Mouse (Mus musculus): ENCODE results near the gene Dock3. TPM values are rescaled to one million over a fixed set of nuclear protein-coding genes. Genes with fewer than 3 reads are reported as not detected.

Dock3 gene
- polyA plus RNA-seq, 1 experiment: not detected

DNA sequence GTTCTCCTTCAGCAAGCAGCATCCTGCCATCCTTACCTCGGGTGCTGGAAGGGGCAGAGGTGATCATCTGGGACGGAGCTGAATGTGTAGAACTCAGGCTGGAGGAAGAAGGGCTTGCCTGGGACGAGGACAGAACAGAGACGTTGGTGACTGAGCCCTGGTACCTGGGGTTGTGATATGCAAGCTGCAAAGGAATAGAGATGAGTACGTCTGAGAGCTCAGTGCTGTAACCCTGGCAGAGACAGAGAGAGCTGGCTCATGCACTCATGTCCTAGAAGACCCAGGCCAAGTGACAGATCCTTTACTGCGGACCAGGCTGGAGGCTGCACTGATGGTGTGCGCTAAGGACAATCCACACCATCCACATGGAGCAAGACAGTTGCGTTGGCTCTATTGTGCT, 325.1 kb downstream of the Dock3 start:
- 88% methylated on average over 8 of the region's 8 CpGs for WGBS
- TF ChIP-seq CTCF (IDR thresholded peaks at IDR 0.05; ENCODE audit: insufficient read depth, low read depth, low read length) (no peak), POLR2A (IDR thresholded peaks at IDR 0.05; ENCODE audit: insufficient read depth, low read depth, low read length) (no peak)
- H3K27ac ChIP-seq (ENCODE audit: insufficient read depth, low read depth, low read length): no peak overlapping the region
- no peak overlapping the region for H3K4me3 ChIP-seq (ENCODE audit: insufficient read depth, low read depth, low read length)
- no peaks in the 10 kb centered on the region for H3K4me1 ChIP-seq (ENCODE audit: control insufficient read depth, insufficient read depth, low read length)

DNA sequence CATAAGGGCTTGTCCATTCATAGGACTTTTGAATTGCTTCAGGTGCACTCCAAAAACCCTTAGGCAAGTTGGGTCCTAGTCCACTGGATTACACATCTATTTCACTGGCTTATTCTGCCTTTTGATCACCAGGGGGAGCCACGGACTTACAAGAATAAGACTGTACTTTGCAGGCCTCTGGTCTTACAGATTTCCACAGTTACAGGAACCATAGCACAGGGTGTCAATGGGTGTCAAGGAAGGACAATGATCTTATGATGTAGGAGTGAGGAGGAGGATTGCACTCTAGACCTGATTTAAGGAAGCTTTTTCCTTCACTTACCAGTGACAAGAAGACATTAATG, 327.9 kb downstream of the Dock3 start:
- no peak for TF ChIP-seq POLR2A (IDR thresholded peaks at IDR 0.05; ENCODE audit: insufficient read depth, low read depth, low read length)
- no peak for TF ChIP-seq CTCF (IDR thresholded peaks at IDR 0.05; ENCODE audit: insufficient read depth, low read depth, low read length)
- no peaks in the 10 kb centered on the region for H3K4me1 ChIP-seq (ENCODE audit: control insufficient read depth, insufficient read depth, low read length)
- H3K27ac ChIP-seq (ENCODE audit: insufficient read depth, low read depth, low read length): no peak overlapping the region
- 20% methylated on average over 1 of the region's 1 CpGs for WGBS
- no peak overlapping the region for H3K4me3 ChIP-seq (ENCODE audit: insufficient read depth, low read depth, low read length)

DNA sequence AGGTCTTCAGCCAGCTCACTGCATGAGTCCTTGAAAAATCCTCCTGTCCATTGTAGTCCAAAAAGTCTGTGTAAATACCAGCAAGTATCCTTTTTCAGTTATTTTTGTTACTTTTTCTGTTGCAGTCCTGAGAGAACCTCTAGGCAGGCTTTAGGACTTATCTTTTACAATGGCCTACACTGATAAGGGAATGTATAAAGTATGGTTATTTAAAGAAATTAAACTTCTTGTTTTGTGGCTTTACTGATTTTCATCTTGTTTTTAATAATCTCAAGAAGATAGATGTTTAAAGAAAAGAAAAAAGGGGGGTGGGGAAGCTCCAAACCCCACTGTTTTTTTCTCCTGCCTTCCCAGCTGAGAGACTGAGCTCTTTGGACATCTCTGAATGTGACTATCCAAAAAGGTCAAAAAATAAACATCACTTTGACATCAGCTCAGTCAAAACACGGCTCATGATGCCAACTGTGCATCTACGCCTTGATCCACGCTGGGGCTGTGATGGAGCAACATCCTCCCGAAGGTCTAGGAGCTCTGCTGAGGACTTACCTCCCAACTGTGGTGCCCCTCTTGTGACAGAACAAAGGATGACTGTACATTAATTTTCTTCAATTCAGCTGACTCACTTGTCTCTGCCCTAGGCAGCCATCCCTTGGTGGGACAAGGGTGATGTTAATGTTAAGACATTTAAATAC, 328.5 kb downstream of the Dock3 start:
- WGBS: 75% methylated on average over 4 of the region's 4 CpGs
- Histone ChIP-seq H3K27ac (ENCODE audit: insufficient read depth, low read depth, low read length) (no peak overlapping the region), H3K4me3 (ENCODE audit: insufficient read depth, low read depth, low read length) (no peak overlapping the region), H3K4me1 (ENCODE audit: control insufficient read depth, insufficient read depth, low read length) (no peaks in the 10 kb centered on the region)
- no peak for TF ChIP-seq CTCF (IDR thresholded peaks at IDR 0.05; ENCODE audit: insufficient read depth, low read depth, low read length)
- no peak for TF ChIP-seq POLR2A (IDR thresholded peaks at IDR 0.05; ENCODE audit: insufficient read depth, low read depth, low read length)

DNA sequence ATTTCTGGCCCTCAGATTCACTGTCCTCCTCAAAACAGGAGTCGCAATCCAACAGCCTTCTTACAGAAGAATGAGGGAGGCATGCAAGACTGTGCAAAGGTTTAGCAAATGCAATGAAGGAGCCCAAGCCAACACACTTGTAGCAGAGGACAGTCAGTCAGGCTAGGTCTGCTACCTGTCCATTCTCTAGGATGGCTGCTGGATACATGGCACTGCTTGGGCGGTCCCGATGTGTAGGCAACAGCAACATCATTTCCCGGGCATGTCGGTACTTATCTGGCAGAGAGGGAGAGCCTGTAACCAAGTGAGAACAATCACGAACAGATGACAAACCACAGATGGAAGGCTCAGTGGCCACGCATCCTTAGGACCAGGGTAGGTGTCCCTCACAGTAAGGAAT, 330.1 kb downstream of the Dock3 start:
- H3K4me3 ChIP-seq (ENCODE audit: insufficient read depth, low read depth, low read length): no peak overlapping the region
- no peaks in the 10 kb centered on the region for H3K4me1 ChIP-seq (ENCODE audit: control insufficient read depth, insufficient read depth, low read length)
- H3K27ac ChIP-seq (ENCODE audit: insufficient read depth, low read depth, low read length): no peak overlapping the region
- no peak for TF ChIP-seq POLR2A (IDR thresholded peaks at IDR 0.05; ENCODE audit: insufficient read depth, low read depth, low read length)
- TF ChIP-seq CTCF (IDR thresholded peaks at IDR 0.05; ENCODE audit: insufficient read depth, low read depth, low read length): no peak
- WGBS: 92% methylated on average over 7 of the region's 7 CpGs

DNA sequence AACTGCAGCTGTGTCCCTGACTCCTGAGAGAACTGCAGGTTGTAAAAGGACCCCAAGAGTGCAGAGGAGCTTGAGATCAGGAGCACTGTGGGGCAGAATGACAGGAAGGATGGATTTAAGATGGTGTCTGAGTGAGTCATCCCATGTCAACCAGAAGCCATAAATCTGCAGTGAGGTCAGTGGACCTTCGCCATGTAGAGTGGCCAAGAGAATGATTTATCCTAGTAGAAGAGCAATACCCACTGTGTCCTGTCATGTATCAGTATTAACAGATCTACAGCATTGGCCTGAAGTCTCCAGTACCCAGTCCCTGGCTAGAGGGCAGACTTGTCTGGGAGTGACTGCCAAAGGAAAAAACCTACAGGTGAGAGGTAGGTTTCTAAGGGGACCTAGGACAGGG, 332.8 kb downstream of the Dock3 start:
- Histone ChIP-seq H3K4me3 (ENCODE audit: insufficient read depth, low read depth, low read length) (no peak overlapping the region), H3K4me1 (ENCODE audit: control insufficient read depth, insufficient read depth, low read length) (no peaks in the 10 kb centered on the region), H3K27ac (ENCODE audit: insufficient read depth, low read depth, low read length) (no peak overlapping the region)
- WGBS: 86% methylated on average over 1 of the region's 1 CpGs
- TF ChIP-seq POLR2A (IDR thresholded peaks at IDR 0.05; ENCODE audit: insufficient read depth, low read depth, low read length) (no peak), CTCF (IDR thresholded peaks at IDR 0.05; ENCODE audit: insufficient read depth, low read depth, low read length) (no peak)

DNA sequence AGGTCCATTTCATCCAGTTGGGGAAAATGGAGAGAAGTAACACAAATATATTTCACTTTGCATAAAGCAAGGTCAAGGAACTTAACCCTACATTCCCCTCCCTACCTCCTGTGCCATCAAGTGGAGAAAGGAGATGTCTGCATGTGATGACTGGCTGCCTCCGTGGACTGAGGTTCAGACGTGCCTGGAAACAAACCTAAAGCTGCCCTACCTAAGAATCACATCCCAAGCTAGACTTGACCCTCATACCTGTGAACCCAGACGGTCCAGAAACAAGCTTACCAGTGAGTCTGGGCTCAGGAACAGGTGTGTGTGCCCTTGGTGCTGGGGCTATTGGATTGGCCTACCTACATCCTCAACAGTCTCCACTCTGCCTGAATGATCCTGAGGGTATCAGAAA, 338.4 kb downstream of the Dock3 start:
- 68% methylated on average over 3 of the region's 3 CpGs for WGBS
- Histone ChIP-seq H3K4me1 (ENCODE audit: control insufficient read depth, insufficient read depth, low read length) (peaks cover 9% of the 10 kb centered on the region), H3K27ac (ENCODE audit: insufficient read depth, low read depth, low read length) (no peak overlapping the region), H3K4me3 (ENCODE audit: insufficient read depth, low read depth, low read length) (no peak overlapping the region)
- TF ChIP-seq CTCF (IDR thresholded peaks at IDR 0.05; ENCODE audit: insufficient read depth, low read depth, low read length) (no peak), POLR2A (IDR thresholded peaks at IDR 0.05; ENCODE audit: insufficient read depth, low read depth, low read length) (no peak)

DNA sequence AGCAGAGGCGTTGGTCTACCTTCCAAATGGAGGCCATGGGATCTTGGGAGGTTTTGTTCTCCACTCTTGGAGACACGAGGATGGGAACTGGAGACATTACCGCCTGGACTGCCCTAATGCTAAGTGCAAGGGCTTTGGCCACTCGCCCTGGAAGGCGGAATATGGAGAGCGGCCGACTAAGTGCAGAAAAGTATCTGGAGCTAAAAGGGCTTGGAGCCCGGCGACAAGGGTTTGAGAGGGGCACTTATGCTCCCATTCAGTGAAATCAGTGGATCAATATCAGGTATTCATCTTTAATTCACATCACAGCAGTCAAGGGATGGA, 339.2 kb downstream of the Dock3 start:
- TF ChIP-seq CTCF (IDR thresholded peaks at IDR 0.05; ENCODE audit: insufficient read depth, low read depth, low read length): no peak
- TF ChIP-seq POLR2A (IDR thresholded peaks at IDR 0.05; ENCODE audit: insufficient read depth, low read depth, low read length): no peak
- Histone ChIP-seq H3K27ac (ENCODE audit: insufficient read depth, low read depth, low read length) (peak overlapping the region; percentile 50), H3K4me1 (ENCODE audit: control insufficient read depth, insufficient read depth, low read length) (peaks cover 11% of the 10 kb centered on the region), H3K4me3 (ENCODE audit: insufficient read depth, low read depth, low read length) (peak overlapping the region; percentile 63)
- WGBS: under 1% methylated on average over 9 of the region's 9 CpGs

DNA sequence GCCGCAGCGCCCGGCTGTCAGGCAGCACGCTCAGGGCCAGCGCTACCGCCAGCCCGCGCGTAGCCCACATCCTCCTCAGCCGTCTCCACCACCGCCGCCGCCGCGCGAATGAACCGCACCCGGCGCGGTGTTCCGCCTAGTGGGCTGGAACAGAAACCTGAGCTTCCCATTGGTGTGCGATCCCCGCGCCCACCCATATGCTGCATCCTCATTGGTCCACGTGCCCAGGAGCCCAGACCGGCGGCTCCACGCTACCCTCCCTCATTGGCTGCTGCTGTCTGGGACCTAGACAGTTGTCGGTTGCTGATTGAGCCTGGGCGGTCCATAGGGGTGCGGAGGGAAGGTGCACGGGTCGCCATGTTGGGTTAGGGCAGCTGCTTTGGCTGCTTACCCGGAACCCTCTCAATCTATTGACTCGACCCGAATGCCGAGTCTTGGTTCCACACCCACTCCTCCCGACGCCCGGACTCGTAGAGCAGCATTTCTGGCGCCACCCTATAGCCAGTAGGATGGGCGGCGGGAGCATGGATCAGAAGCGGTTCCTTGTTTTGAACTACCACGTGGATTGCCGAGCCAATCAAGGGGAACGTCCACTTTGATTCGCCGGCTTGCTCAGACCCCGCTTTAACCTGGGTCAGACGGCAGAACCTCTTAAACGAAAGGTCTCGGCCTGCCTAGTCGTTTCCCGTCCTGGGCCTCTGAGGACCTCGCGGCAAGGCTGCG, 339.7 kb downstream of the Dock3 start, which contains the start of gene Manf:
Gene Manf, minus strand, starts transcription at position 151 of the 723 bp plus-strand sequence.
- WGBS: under 1% methylated on average over 59 of the region's 59 CpGs
- peak within 1 kb of the TSS; percentile 76 for H3K4me3 ChIP-seq (ENCODE audit: insufficient read depth, low read depth, low read length)

DNA sequence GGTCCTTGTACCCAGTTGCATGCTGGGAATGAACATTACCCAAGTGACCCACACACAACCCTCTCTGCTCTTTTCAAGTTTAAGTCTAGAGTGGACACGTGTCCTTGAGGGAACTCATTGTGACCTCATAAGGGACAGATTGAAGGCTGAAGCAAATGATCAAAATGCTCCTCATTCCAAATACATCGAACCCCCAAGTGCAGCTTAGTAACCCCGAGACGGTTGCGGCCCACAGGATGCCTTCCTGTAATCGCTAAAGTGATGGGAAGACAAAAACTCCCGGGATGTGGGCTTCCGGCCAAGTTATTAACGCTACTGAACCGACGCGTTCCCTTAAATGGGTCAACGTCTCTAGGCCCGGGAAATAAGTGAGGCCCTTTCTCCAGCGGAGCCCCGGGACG, 340.4 kb downstream of the Dock3 start:
- TF ChIP-seq POLR2A (IDR thresholded peaks at IDR 0.05; ENCODE audit: insufficient read depth, low read depth, low read length) (no peak), CTCF (IDR thresholded peaks at IDR 0.05; ENCODE audit: insufficient read depth, low read depth, low read length) (no peak)
- under 1% methylated on average over 17 of the region's 17 CpGs for WGBS
- Histone ChIP-seq H3K4me1 (ENCODE audit: control insufficient read depth, insufficient read depth, low read length) (peaks cover 14% of the 10 kb centered on the region), H3K4me3 (ENCODE audit: insufficient read depth, low read depth, low read length) (peak overlapping the region; percentile 76), H3K27ac (ENCODE audit: insufficient read depth, low read depth, low read length) (peak overlapping the region; percentile 21; the same call in 1 of the 2 replicates)

More for the DNA sequence above, 339.7 kb downstream of the Dock3 start, which contains the start of gene Manf:
- Histone ChIP-seq H3K27ac (ENCODE audit: insufficient read depth, low read depth, low read length) (peak within 1 kb of the TSS; percentile 50), H3K4me1 (ENCODE audit: control insufficient read depth, insufficient read depth, low read length) (peaks cover 14% of the 10 kb centered on the region)
- TF ChIP-seq POLR2A (IDR thresholded peaks at IDR 0.05; ENCODE audit: insufficient read depth, low read depth, low read length) (peak; percentile 96), CTCF (IDR thresholded peaks at IDR 0.05; ENCODE audit: insufficient read depth, low read depth, low read length) (no peak)
